Mouse (Mus musculus) small intestine, adult 2 months (tissue): ENCODE measurements around the gene Mapk8ip2. TPM values are rescaled to one million over a fixed set of nuclear protein-coding genes. Genes with fewer than 3 reads are reported as not detected.

Experiments used
- H3K27ac ChIP-seq: fragments of 200-500 bp; 2 replicates; pipeline ENCODE4 v1.5.1; 2012; ENCODE audit warnings: low read depth, low read length, control low read depth, inconsistent platforms; ENCODE audit not compliant: insufficient read depth
- H3K27me3 ChIP-seq: fragments of 200-500 bp; 2 replicates; pipeline ENCODE4 v1.6.1; 2012; ENCODE audit warnings: mild to moderate bottlenecking, moderate library complexity, low read length, inconsistent platforms; ENCODE audit not compliant: control insufficient read depth, insufficient read depth
- H3K36me3 ChIP-seq: fragments of 200-500 bp; 2 replicates; pipeline ENCODE4 v1.6.1; 2012; ENCODE audit warnings: mild to moderate bottlenecking, low read length, control low read depth, inconsistent platforms; ENCODE audit not compliant: control insufficient read depth, insufficient read depth
- H3K4me1 ChIP-seq: fragments of 200-500 bp; 2 replicates; pipeline ENCODE4 v1.6.1; 2012; ENCODE audit warnings: low read length, inconsistent platforms, mixed read lengths; ENCODE audit not compliant: control insufficient read depth, insufficient read depth, insufficient read length
- H3K4me3 ChIP-seq: fragments of 200-500 bp; 2 replicates; pipeline ENCODE4 v1.5.1; 2012; ENCODE audit warnings: low read depth, mild to moderate bottlenecking, control low read depth, inconsistent platforms, low read length, moderate library complexity
- CTCF ChIP-seq: fragments of 200-500 bp; IDR thresholded peaks from 2 replicates; pipeline ENCODE4 v1.5.1; 2012; ENCODE audit warnings: low read depth, mild to moderate bottlenecking, control low read depth, inconsistent platforms, low read length, moderate library complexity, mixed read lengths; ENCODE audit not compliant: insufficient replicate concordance, insufficient read length; ENCODE audit errors: extremely low read depth
- POLR2A ChIP-seq: fragments of 200-500 bp; IDR thresholded peaks from 2 replicates; pipeline ENCODE4 v1.6.1; 2012; ENCODE audit warnings: low read depth, mild to moderate bottlenecking, control low read depth, inconsistent platforms, low read length, moderate library complexity
- WGBS: fragments of 180-500 bp; shearing (Covaris S2); methylation state at CpG from one replicate; pipeline ENCODE4 v1.1.7; 2018; 5-methylcytosine and 5-hydroxymethylcytosine counted together
- polyA plus RNA-seq: library from polyadenylated mRNA; depleted of rRNA; stranded (reverse); fragments of >200 nt; gene quantifications from 2 replicates; pipeline ENCODE4 v1.2.3, GENCODE M21; 2012; rRNA removed

The Mapk8ip2 gene
- polyA plus RNA-seq, 1 experiment = 0.65 TPM

GRCm38 (mm10) chr15:89512679-89513078 lies 59.0 kb downstream of the Mapk8ip2 start:
- no peak overlapping the region for H3K27ac ChIP-seq
- WGBS = 29% methylated on average over 4 of the region's 4 CpGs
- H3K36me3 ChIP-seq = no peaks in the 10 kb centered on the region
- TF ChIP-seq CTCF (no peak), POLR2A (no peak)
- no peaks in the 10 kb centered on the region for H3K4me1 ChIP-seq
- no peaks in the 10 kb centered on the region for H3K27me3 ChIP-seq
- H3K4me3 ChIP-seq = no peak overlapping the region

Other genes with a start within 250 kb of the Mapk8ip2 start
- gene Ppp6r2, start 242.4 kb upstream of the Mapk8ip2 start, polyA plus RNA-seq = 73.9 and 252 TPM in 2 replicates
- 123 and 189 TPM in 2 replicates for gene Sbf1, start 138.6 kb upstream of the Mapk8ip2 start, polyA plus RNA-seq
- gene Adm2, start 131.2 kb upstream of the Mapk8ip2 start, polyA plus RNA-seq = 0.98 and 5.4 TPM in 2 replicates
- 0.10 and 0.43 TPM in 2 replicates for gene Miox, start 119.5 kb upstream of the Mapk8ip2 start, polyA plus RNA-seq
- gene Lmf2, start 98.3 kb upstream of the Mapk8ip2 start, polyA plus RNA-seq = 22.8 and 33.3 TPM in 2 replicates
- 56.8 and 149 TPM in 2 replicates for gene Ncaph2, start 98.2 kb upstream of the Mapk8ip2 start, polyA plus RNA-seq
- 239 and 317 TPM in 2 replicates for gene Sco2, start 80.1 kb upstream of the Mapk8ip2 start, polyA plus RNA-seq
- 114 and 152 TPM in 2 replicates for gene Tymp, start 76.9 kb upstream of the Mapk8ip2 start, polyA plus RNA-seq
- gene Odf3b, start 74.6 kb upstream of the Mapk8ip2 start, polyA plus RNA-seq = 46.1 and 142 TPM in 2 replicates
- gene Klhdc7b, start 69.0 kb upstream of the Mapk8ip2 start, polyA plus RNA-seq = 1.1 and 1.4 TPM in 2 replicates
- 0.60 and 0.93 TPM in 2 replicates for gene Syce3, start 43.4 kb upstream of the Mapk8ip2 start, polyA plus RNA-seq
- 1.4 and 3.4 TPM in 2 replicates for gene Cpt1b, start 28.1 kb upstream of the Mapk8ip2 start, polyA plus RNA-seq
- 0.17 and 0.76 TPM in 2 replicates for gene C730034F03Rik, start 24.3 kb upstream of the Mapk8ip2 start, polyA plus RNA-seq
- 3.0 and 5.0 TPM in 2 replicates for gene Gm44502, start 24.2 kb upstream of the Mapk8ip2 start, polyA plus RNA-seq
- 45.6 and 104 TPM in 2 replicates for gene Chkb, start 24.0 kb upstream of the Mapk8ip2 start, polyA plus RNA-seq
- 15.6 and 30.4 TPM in 2 replicates for gene Arsa, start 23.5 kb downstream of the Mapk8ip2 start, polyA plus RNA-seq
- gene Shank3, start 45.7 kb downstream of the Mapk8ip2 start, polyA plus RNA-seq = 6.4 and 10.2 TPM in 2 replicates
- gene Acr, start 114.4 kb downstream of the Mapk8ip2 start, polyA plus RNA-seq = 0.19 and 0.56 TPM in 2 replicates
- 2.4 and 3.1 TPM in 2 replicates for gene Rabl2, start 138.0 kb downstream of the Mapk8ip2 start, polyA plus RNA-seq